Mouse (Mus musculus): Measurements from ENCODE around the gene Nsun5. TPM values are rescaled to one million over a fixed set of nuclear protein-coding genes. Genes with fewer than 3 reads are reported as not detected.

Nsun5 gene
- polyA plus RNA-seq, 2 experiments: 10.5 to 13.9 TPM

GRCm38 (mm10) chr5:135331161-135331560 lies 38.6 kb upstream of the Nsun5 start:
- no peaks in the 10 kb centered on the region for H3K9me3 ChIP-seq (ENCODE audit: control insufficient read depth, low read length)
- no peak overlapping the region for H3K27ac ChIP-seq
- H3K4me3 ChIP-seq (ENCODE audit: insufficient read depth in 1 of 2, low read depth in 2 of 2, low read length in 2 of 2): no peak overlapping the region
- 58% methylated on average over 6 of the region's 6 CpGs for WGBS (ENCODE audit: insufficient replicate concordance)
- DNase-seq (ENCODE audit: low read depth in 3 of 3, low spot score in 3 of 3) (no peak), ATAC-seq (ENCODE audit: insufficient read depth) (no peak)
- no peak overlapping the region for H3K4me2 ChIP-seq (ENCODE audit: low read depth)
- no peaks in the 10 kb centered on the region for H3K27me3 ChIP-seq (ENCODE audit: control insufficient read depth, insufficient read depth, low read length)
- H3K36me3 ChIP-seq (replicated peaks; ENCODE audit: control insufficient read depth, insufficient read depth, low read depth): no peaks in the 10 kb centered on the region
- TF ChIP-seq CTCF (IDR thresholded peaks at IDR 0.05; ENCODE audit: low read depth): no peak
- TF ChIP-seq EP300 (IDR thresholded peaks at IDR 0.05; ENCODE audit: low read depth): no peak
- H3K4me1 ChIP-seq (replicated peaks; ENCODE audit: control insufficient read depth in 2 of 2, insufficient read depth in 2 of 2, low read length in 1 of 2): no peaks in the 10 kb centered on the region
- H3K9ac ChIP-seq (replicated peaks): no peak overlapping the region

GRCm38 (mm10) chr5:135337575-135337974 lies 32.2 kb upstream of the Nsun5 start:
- WGBS (ENCODE audit: insufficient replicate concordance): 57% methylated on average over 3 of the region's 3 CpGs
- Histone ChIP-seq H3K4me3 (ENCODE audit: insufficient read depth in 1 of 2, low read depth in 2 of 2, low read length in 2 of 2) (no peak overlapping the region), H3K9me3 (ENCODE audit: control insufficient read depth, low read length) (no peaks in the 10 kb centered on the region), H3K27me3 (ENCODE audit: control insufficient read depth, insufficient read depth, low read length) (no peaks in the 10 kb centered on the region), H3K36me3 (replicated peaks; ENCODE audit: control insufficient read depth, insufficient read depth, low read depth) (no peaks in the 10 kb centered on the region), H3K9ac (replicated peaks) (no peak overlapping the region), H3K4me1 (replicated peaks; ENCODE audit: control insufficient read depth in 2 of 2, insufficient read depth in 2 of 2, low read length in 1 of 2) (no peaks in the 10 kb centered on the region), H3K4me2 (ENCODE audit: low read depth) (no peak overlapping the region), H3K27ac (no peak overlapping the region)
- DNase-seq (ENCODE audit: low read depth in 3 of 3, low spot score in 3 of 3) (no peak), ATAC-seq (ENCODE audit: insufficient read depth) (no peak)
- TF ChIP-seq CTCF (IDR thresholded peaks at IDR 0.05; ENCODE audit: low read depth) (no peak), EP300 (IDR thresholded peaks at IDR 0.05; ENCODE audit: low read depth) (no peak)

GRCm38 (mm10) chr5:135345989-135346388 lies 23.8 kb upstream of the Nsun5 start:
- Histone ChIP-seq H3K4me1 (replicated peaks; ENCODE audit: control insufficient read depth in 2 of 2, insufficient read depth in 2 of 2, low read length in 1 of 2) (0 out of 4 replicates have a peak, but pooled peaks cover 0 to 2% of the 10 kb centered on the region in 2 experiments), H3K9ac (replicated peaks) (no peak overlapping the region), H3K36me3 (replicated peaks; ENCODE audit: control insufficient read depth, insufficient read depth, low read depth) (no peaks in the 10 kb centered on the region), H3K4me2 (ENCODE audit: low read depth) (no peak overlapping the region), H3K4me3 (ENCODE audit: insufficient read depth in 1 of 2, low read depth in 2 of 2, low read length in 2 of 2) (no peak overlapping the region), H3K9me3 (ENCODE audit: control insufficient read depth, low read length) (no peaks in the 10 kb centered on the region), H3K27me3 (ENCODE audit: control insufficient read depth, insufficient read depth, low read length) (no peaks in the 10 kb centered on the region), H3K27ac (no peak overlapping the region)
- DNase-seq (ENCODE audit: low read depth in 3 of 3, low spot score in 3 of 3): no peak
- 50% methylated on average over 7 of the region's 7 CpGs for WGBS (ENCODE audit: insufficient replicate concordance)
- no peak for TF ChIP-seq CTCF (IDR thresholded peaks at IDR 0.05; ENCODE audit: low read depth)
- TF ChIP-seq EP300 (IDR thresholded peaks at IDR 0.05; ENCODE audit: low read depth): no peak
- no peak for ATAC-seq (ENCODE audit: insufficient read depth)

GRCm38 (mm10) chr5:135346430-135346829 lies 23.3 kb upstream of the Nsun5 start:
- no peak for DNase-seq (ENCODE audit: low read depth in 3 of 3, low spot score in 3 of 3)
- 5% methylated on average over 1 of the region's 1 CpGs for WGBS (ENCODE audit: insufficient replicate concordance)

GRCm38 (mm10) chr5:135347511-135348011 lies 22.2 kb upstream of the Nsun5 start:
- no peaks in the 10 kb centered on the region for H3K9me3 ChIP-seq (ENCODE audit: control insufficient read depth, low read length)
- H3K4me3 ChIP-seq (ENCODE audit: insufficient read depth in 1 of 2, low read depth in 2 of 2, low read length in 2 of 2): no peak overlapping the region
- no peak overlapping the region for H3K4me2 ChIP-seq (ENCODE audit: low read depth)
- TF ChIP-seq CTCF (IDR thresholded peaks at IDR 0.05; ENCODE audit: low read depth): no peak
- ATAC-seq (ENCODE audit: insufficient read depth) (no peak), DNase-seq (ENCODE audit: low read depth in 3 of 3, low spot score in 3 of 3) (no peak)
- H3K36me3 ChIP-seq (replicated peaks; ENCODE audit: control insufficient read depth, insufficient read depth, low read depth): no peaks in the 10 kb centered on the region
- H3K9ac ChIP-seq (replicated peaks): no peak overlapping the region; the same call in 1 of the 2 replicates
- 43% methylated on average over 4 of the region's 4 CpGs for WGBS (ENCODE audit: insufficient replicate concordance)
- H3K27me3 ChIP-seq (ENCODE audit: control insufficient read depth, insufficient read depth, low read length): no peaks in the 10 kb centered on the region
- 0 out of 4 replicates have a peak, but pooled peaks cover 0 to 2% of the 10 kb centered on the region in 2 experiments for H3K4me1 ChIP-seq (replicated peaks; ENCODE audit: control insufficient read depth in 2 of 2, insufficient read depth in 2 of 2, low read length in 1 of 2)
- H3K27ac ChIP-seq: no peak overlapping the region

More at GRCm38 (mm10) chr5:135346430-135346829, 23.3 kb upstream of the Nsun5 start:
- H3K4me1 ChIP-seq (replicated peaks; ENCODE audit: control insufficient read depth in 2 of 2, insufficient read depth in 2 of 2, low read length in 1 of 2): 0 out of 4 replicates have a peak, but pooled peaks cover 0 to 2% of the 10 kb centered on the region in 2 experiments
- no peak overlapping the region for H3K4me2 ChIP-seq (ENCODE audit: low read depth)
- H3K9me3 ChIP-seq (ENCODE audit: control insufficient read depth, low read length): no peaks in the 10 kb centered on the region
- no peak overlapping the region for H3K9ac ChIP-seq (replicated peaks)
- no peak overlapping the region for H3K4me3 ChIP-seq (ENCODE audit: insufficient read depth in 1 of 2, low read depth in 2 of 2, low read length in 2 of 2)
- H3K36me3 ChIP-seq (replicated peaks; ENCODE audit: control insufficient read depth, insufficient read depth, low read depth): no peaks in the 10 kb centered on the region
- no peaks in the 10 kb centered on the region for H3K27me3 ChIP-seq (ENCODE audit: control insufficient read depth, insufficient read depth, low read length)
- no peak for ATAC-seq (ENCODE audit: insufficient read depth)
- TF ChIP-seq CTCF (IDR thresholded peaks at IDR 0.05; ENCODE audit: low read depth) (no peak), EP300 (IDR thresholded peaks at IDR 0.05; ENCODE audit: low read depth) (no peak)
- no peak overlapping the region for H3K27ac ChIP-seq
